Mouse (Mus musculus) heart, embryonic 13.5 days (tissue): Measurements from ENCODE around the gene Gins2. TPM values are rescaled to one million over a fixed set of nuclear protein-coding genes. Genes with fewer than 3 reads are reported as not detected.

Experiments
- ATAC-seq: fragments of 200-750 bp; cut with Nextera tagmentation; 2 replicates; pipeline ENCODE4 v1.8.0; 2017; ENCODE audit warnings: moderate TSS enrichment; ENCODE audit not compliant: insufficient number of reproducible peaks, low FRiP score, low TSS enrichment; ENCODE audit errors: extremely low read depth
- H3K27ac ChIP-seq: fragments of 300-500 bp; sonication (generic); replicated peaks from 2 replicates; pipeline ENCODE4 v1.5.1; 2015; ENCODE audit warnings: moderate library complexity, mild to moderate bottlenecking, inconsistent platforms
- H3K27me3 ChIP-seq: fragments of 300-500 bp; sonication (generic); replicated peaks from 2 replicates; pipeline ENCODE4 v1.6.1; 2015; ENCODE audit warnings: mild to moderate bottlenecking, inconsistent platforms
- H3K36me3 ChIP-seq: fragments of 300-500 bp; sonication (generic); 2 replicates; pipeline ENCODE4 v1.6.1; 2015; ENCODE audit warnings: mild to moderate bottlenecking, inconsistent platforms
- H3K4me1 ChIP-seq: fragments of 300-500 bp; sonication (generic); 2 replicates; pipeline ENCODE4 v1.6.1; 2015; ENCODE audit warnings: inconsistent platforms
- H3K4me2 ChIP-seq: fragments of 300-500 bp; sonication (generic); 2 replicates; pipeline ENCODE4 v1.6.1; 2015; ENCODE audit warnings: inconsistent platforms, mild to moderate bottlenecking, moderate library complexity
- H3K4me3 ChIP-seq: fragments of 300-500 bp; sonication (generic); 2 replicates; pipeline ENCODE4 v1.5.1; 2015; ENCODE audit warnings: moderate library complexity, mild to moderate bottlenecking, inconsistent platforms
- H3K9ac ChIP-seq: fragments of 300-500 bp; sonication (generic); 2 replicates; pipeline ENCODE4 v1.6.1; 2015; ENCODE audit warnings: inconsistent platforms, mild to moderate bottlenecking, moderate library complexity
- H3K9me3 ChIP-seq: fragments of 300-500 bp; sonication (generic); 2 replicates; pipeline ENCODE4 v1.6.1; 2016; ENCODE audit warnings: inconsistent platforms
- WGBS: fragments of 180-500 bp; shearing (Covaris S2); methylation state at CpG from one replicate; pipeline ENCODE4 v1.1.7; 2015; ENCODE audit warnings: mixed read lengths; 5-methylcytosine and 5-hydroxymethylcytosine counted together
- polyA plus RNA-seq: library from polyadenylated mRNA; unstranded; fragments of >200 nt; fragmentation: Nextera tagmentation; extraction: Ambion mirVana; gene quantifications from 2 replicates; pipeline ENCODE4 v1.2.1, GENCODE M21; 2015

Gins2 gene
- polyA plus RNA-seq, 1 experiment from 2014 or later, result 79.8 TPM

DNA sequence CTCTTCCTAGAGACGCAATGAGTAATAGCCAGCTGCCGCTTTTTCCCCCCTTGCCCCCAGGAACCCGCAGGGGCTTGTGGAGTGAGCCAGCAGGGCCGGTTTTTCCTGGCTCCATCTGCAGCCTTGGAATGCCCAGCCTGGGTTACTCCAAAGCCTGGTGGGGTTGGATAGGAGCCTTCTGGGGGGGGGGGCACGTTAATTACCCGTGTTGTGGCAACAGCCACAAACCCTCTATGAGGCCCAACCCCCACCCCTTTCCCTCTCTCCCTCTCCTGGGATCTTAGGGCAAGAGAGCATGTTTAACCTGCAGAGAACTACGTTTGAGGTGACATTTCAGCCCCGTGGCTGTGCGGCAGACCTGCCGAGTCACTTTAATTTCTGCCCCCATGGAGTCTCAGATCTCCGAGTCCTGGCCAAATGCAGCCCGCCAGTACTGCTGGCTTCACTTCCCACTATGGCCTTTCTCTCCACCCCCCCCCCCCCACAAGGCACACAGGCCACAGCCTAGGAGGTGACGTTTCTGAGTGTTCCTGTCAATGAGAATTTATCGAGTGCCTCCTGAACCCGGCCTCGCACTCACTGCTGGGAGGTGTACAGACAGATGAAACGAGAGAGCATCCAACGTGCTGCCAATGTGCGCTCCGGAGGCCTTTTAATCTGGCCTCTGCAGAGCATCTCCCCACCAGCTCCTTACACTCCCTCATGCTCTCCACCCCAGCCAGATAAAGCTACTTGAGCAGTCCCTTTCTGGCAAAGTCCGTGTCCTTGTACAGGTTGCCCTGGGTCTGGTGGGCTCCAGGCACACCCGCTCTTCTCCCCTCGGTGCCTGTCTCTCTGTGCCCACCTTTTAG lies 49.1 kb downstream of the Gins2 start:
- WGBS, result 28% methylated on average over 23 of the region's 23 CpGs
- H3K4me1 ChIP-seq, result peaks cover 90% of the 10 kb centered on the region
- H3K9ac ChIP-seq, result peak overlapping the region; percentile 92

GRCm38 (mm10) chr8:120539381-120539774 lies 49.7 kb downstream of the Gins2 start:
- Histone ChIP-seq H3K36me3 (no peaks in the 10 kb centered on the region), H3K4me1 (peaks cover 92% of the 10 kb centered on the region), H3K9me3 (no peaks in the 10 kb centered on the region), H3K9ac (peak overlapping the region; percentile 92), H3K4me2 (peak overlapping the region; percentile 99), H3K4me3 (peak overlapping the region; percentile 74), H3K27ac (peak overlapping the region; percentile 96), H3K27me3 (no peaks in the 10 kb centered on the region)
- 42% methylated on average over 6 of the region's 6 CpGs for WGBS
- ATAC-seq, result no peak

More for the DNA sequence above, 49.1 kb downstream of the Gins2 start:
- Histone ChIP-seq H3K27me3 (no peaks in the 10 kb centered on the region), H3K27ac (peak overlapping the region; percentile 96), H3K4me2 (peak overlapping the region; percentile 99), H3K9me3 (no peaks in the 10 kb centered on the region), H3K36me3 (no peaks in the 10 kb centered on the region), H3K4me3 (peak overlapping the region; percentile 74)
- no peak for ATAC-seq

- no peak for ATAC-seq
- Histone ChIP-seq H3K36me3 (no peaks in the 10 kb centered on the region), H3K9me3 (no peaks in the 10 kb centered on the region), H3K27ac (peak overlapping the region; percentile 96), H3K4me3 (peak overlapping the region; percentile 74), H3K4me2 (peak overlapping the region; percentile 99), H3K27me3 (0 out of 2 replicates have a peak, but pooled peaks cover 3% of the 10 kb centered on the region), H3K4me1 (peaks cover 92% of the 10 kb centered on the region), H3K9ac (peak overlapping the region; percentile 92)
- 2% methylated on average over 37 of the region's 37 CpGs for WGBS
Observed at GRCm38 (mm10) chr8:120538397-120539240, 50.5 kb downstream of the Gins2 start.

DNA sequence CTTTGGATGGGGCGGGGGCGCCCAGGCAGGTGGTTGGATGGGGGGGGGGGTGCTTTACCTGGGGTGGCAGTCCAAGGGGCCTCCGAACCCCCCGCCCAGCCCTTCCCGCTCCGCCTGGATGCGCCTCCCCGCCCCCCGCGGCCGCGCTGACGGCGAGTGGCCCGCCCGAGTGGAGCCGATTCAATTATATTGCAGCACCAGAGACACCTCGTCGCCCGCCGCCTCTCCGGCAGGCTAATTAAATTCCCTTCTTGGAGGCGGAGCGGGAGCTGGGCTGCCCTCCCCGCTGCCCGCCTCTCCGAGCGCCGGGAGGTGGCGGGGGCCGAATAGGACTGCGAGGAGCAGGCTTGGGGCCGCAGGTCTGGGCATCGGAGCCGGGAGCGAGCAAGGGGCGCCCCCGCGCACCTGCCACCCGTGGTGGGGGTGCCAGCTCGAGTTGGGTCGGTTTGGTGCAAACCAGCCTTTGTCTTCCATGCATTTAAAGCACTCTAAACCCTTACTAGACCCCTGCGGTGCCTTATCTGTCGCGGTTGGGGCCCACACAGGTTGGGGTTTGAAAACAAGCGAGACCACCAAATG lies 51.2 kb downstream of the Gins2 start:
- no peaks in the 10 kb centered on the region for H3K36me3 ChIP-seq
- H3K27ac ChIP-seq, result peak overlapping the region; percentile 96
- H3K9me3 ChIP-seq, result no peaks in the 10 kb centered on the region
- H3K4me3 ChIP-seq, result peak overlapping the region; percentile 74
- WGBS, result under 1% methylated on average over 42 of the region's 46 CpGs
- no peak for ATAC-seq
- H3K27me3 ChIP-seq, result 0 out of 2 replicates have a peak, but pooled peaks cover 3% of the 10 kb centered on the region
- H3K9ac ChIP-seq, result peak overlapping the region; percentile 92
- H3K4me2 ChIP-seq, result peak overlapping the region; percentile 99
- peaks cover 92% of the 10 kb centered on the region for H3K4me1 ChIP-seq

DNA sequence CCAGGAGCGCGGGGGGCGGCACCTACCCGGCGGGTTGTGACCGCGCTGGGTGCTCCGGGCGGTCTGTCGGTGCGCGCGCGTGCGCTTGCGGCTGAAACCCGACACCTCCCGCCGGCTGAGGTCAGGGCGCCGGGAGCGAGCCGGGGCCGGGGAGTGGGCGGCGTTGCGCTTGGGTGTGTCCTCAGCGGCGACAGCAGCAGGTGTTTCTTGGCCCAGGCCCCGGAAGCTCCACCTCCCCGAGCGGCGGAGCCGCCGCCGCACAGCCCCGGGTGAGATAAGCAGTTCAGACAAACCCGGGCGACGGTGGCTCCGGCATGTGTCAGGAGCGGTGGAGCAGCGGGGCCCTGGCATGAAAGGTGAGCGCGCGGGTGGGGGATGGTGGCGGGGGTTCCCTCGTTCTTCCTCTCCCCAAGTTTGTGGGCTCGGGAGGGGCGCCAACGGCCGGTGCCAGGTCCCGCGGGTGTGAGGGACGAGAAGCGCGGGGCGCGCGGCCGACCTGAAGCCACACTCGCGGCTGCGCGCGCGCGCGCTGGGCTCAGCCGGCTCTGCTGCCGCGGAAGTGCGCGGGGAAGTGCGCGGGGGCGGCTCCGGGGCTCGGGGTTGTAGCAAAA lies 51.8 kb downstream of the Gins2 start:
- under 1% methylated on average over 74 of the region's 79 CpGs for WGBS
- peaks cover 92% of the 10 kb centered on the region for H3K4me1 ChIP-seq

DNA sequence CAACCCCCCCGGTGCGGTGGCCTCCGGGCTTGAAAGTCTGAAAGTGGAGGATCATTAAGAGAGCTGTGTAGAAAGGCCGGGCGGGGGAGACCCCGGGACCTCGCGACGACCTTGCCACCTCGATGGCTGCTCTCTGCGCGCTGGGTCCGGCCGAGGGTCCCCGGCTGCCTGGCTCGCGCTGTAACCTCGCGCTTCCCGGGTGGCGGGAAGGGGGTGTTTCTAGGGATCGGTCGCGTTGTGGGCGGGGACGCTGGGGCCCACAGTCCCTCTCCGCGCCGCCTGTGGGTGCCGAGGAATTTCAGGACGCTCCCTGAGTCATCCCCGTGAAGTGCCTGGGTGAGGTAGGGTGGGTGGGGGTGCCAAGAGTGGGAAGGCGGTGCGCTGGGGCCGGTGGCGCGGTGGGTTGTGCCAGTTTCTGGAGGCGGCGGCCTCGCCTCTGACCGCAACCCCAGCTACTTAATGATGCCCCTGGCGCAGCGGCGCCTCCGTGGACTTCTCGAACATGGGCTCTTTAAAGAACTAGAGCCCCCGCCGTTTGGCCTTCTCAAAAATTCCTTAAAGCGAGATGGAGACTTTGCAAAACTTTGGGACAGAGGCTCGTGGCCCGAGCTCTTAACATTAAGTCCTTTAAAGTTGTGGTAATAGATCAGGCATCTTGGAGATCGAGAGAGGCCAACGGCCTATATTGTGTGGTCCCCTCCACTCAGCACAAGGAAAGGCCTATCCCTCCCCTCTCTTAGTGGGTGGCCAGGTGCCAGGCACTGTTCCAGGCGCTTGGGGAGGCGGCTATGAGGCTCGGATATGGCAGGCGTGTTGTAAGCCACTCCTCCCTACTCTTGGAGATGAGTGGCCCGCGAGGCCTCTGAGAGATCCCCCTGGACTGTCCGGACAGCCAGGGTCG lies 52.5 kb downstream of the Gins2 start:
- H3K4me1 ChIP-seq, result peaks cover 92% of the 10 kb centered on the region
- WGBS, result under 1% methylated on average over 61 of the region's 61 CpGs
- peak overlapping the region; percentile 92 for H3K9ac ChIP-seq
- H3K27me3 ChIP-seq, result 0 out of 2 replicates have a peak, but pooled peaks cover 3% of the 10 kb centered on the region
- no peaks in the 10 kb centered on the region for H3K36me3 ChIP-seq
- peak overlapping the region; percentile 74 for H3K4me3 ChIP-seq
- no peaks in the 10 kb centered on the region for H3K9me3 ChIP-seq
- peak overlapping the region; percentile 96 for H3K27ac ChIP-seq
- ATAC-seq, result no peak; the same call in 1 of the 2 replicates
- peak overlapping the region; percentile 99 for H3K4me2 ChIP-seq

More for the DNA sequence above, 51.8 kb downstream of the Gins2 start:
- Histone ChIP-seq H3K27me3 (0 out of 2 replicates have a peak, but pooled peaks cover 3% of the 10 kb centered on the region), H3K36me3 (no peaks in the 10 kb centered on the region), H3K4me2 (peak overlapping the region; percentile 99), H3K9ac (peak overlapping the region; percentile 92), H3K27ac (peak overlapping the region; percentile 96), H3K4me3 (peak overlapping the region; percentile 74), H3K9me3 (no peaks in the 10 kb centered on the region)
- ATAC-seq, result peak; percentile 64

DNA sequence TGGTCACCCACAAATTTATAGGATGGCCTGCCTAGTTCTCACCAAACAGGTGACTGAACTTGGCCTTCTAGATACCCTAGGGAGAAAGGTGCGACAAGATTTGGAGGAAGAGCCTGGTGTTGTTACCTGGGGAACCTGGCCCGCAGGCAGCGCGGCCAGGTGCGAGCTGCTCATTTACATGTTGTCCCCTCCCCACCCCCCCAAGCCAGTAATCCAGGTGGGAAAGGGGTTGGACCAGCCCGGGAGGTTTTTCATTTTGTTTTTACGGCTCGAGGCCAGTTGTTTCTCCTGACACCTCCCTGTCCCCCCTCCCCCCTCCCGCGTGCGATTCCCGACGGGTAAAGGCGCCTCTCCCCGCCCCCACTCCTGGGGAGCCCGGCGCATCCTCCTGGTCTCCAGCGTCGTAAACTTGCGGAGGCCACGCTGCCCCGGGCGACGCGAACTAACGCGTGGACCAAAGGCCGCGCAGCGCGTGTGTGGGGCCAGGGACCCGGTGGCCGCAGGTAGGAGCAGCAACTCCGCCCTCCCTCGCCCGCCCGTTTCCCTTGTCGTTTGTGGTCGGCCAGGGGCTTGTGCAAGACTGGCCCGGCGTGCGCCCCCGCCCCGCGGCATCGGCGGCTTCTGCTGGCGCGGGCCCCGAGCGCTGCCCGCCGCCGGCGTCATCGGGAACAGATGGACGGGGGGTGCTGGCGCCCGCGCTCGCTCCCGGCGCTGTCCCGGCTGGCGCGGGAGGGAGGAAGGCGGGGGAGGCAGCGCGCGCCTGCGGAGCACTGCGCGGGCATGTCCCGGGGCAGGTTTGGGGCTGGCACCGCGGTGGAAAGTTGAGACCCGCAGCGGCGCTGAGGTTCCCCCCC lies 53.4 kb downstream of the Gins2 start:
- peak overlapping the region; percentile 96 for H3K27ac ChIP-seq
- ATAC-seq, result no peak
- peak overlapping the region; percentile 74 for H3K4me3 ChIP-seq
- under 1% methylated on average over 72 of the region's 79 CpGs for WGBS
- H3K9ac ChIP-seq, result peak overlapping the region; percentile 92
- H3K4me2 ChIP-seq, result peak overlapping the region; percentile 99
- H3K4me1 ChIP-seq, result peaks cover 90% of the 10 kb centered on the region
- H3K27me3 ChIP-seq, result 0 out of 2 replicates have a peak, but pooled peaks cover 3% of the 10 kb centered on the region
- no peaks in the 10 kb centered on the region for H3K9me3 ChIP-seq
- no peaks in the 10 kb centered on the region for H3K36me3 ChIP-seq

- peak overlapping the region; percentile 92 for H3K9ac ChIP-seq
- H3K27ac ChIP-seq, result no peak overlapping the region
- H3K4me2 ChIP-seq, result peak overlapping the region; percentile 99
- peaks cover 81% of the 10 kb centered on the region for H3K4me1 ChIP-seq
- peak overlapping the region; percentile 74 for H3K4me3 ChIP-seq
- H3K36me3 ChIP-seq, result no peaks in the 10 kb centered on the region
- no peaks in the 10 kb centered on the region for H3K9me3 ChIP-seq
- 23% methylated on average over 14 of the region's 14 CpGs for WGBS
- H3K27me3 ChIP-seq, result 0 out of 2 replicates have a peak, but pooled peaks cover 3% of the 10 kb centered on the region
- no peak for ATAC-seq
Observed at GRCm38 (mm10) chr8:120534504-120535368, 54.4 kb downstream of the Gins2 start.

GRCm38 (mm10) chr8:120534080-120534479 lies 55.0 kb downstream of the Gins2 start:
- H3K4me3 ChIP-seq, result no peak overlapping the region
- H3K27me3 ChIP-seq, result 0 out of 2 replicates have a peak, but pooled peaks cover 3% of the 10 kb centered on the region
- no peaks in the 10 kb centered on the region for H3K9me3 ChIP-seq
- no peak overlapping the region for H3K4me2 ChIP-seq
- H3K36me3 ChIP-seq, result no peaks in the 10 kb centered on the region
- H3K9ac ChIP-seq, result peak overlapping the region; percentile 75
- ATAC-seq, result no peak
- WGBS, result 49% methylated on average over 8 of the region's 8 CpGs
- H3K27ac ChIP-seq, result no peak overlapping the region
- peaks cover 77% of the 10 kb centered on the region for H3K4me1 ChIP-seq
